Mouse (Mus musculus): ENCODE data around the gene Tprkb. TPM values are rescaled to one million over a fixed set of nuclear protein-coding genes. Genes with fewer than 3 reads are reported as not detected.
"Not testable (repeated sequence)": the region's sequence is repeated elsewhere in the genome, so short reads cannot be mapped to it uniquely, and the experiment has no call there.

Tprkb gene
- polyA plus RNA-seq, 1 experiment = 124 TPM

- H3K4me1 ChIP-seq (ENCODE audit: control insufficient read depth, insufficient read depth, low read length) = peaks cover 8% of the 10 kb centered on the region
- H3K4me3 ChIP-seq (ENCODE audit: insufficient read depth, low read length) = no peak overlapping the region
- no peak overlapping the region for H3K27ac ChIP-seq (ENCODE audit: insufficient read depth, low read length)
- TF ChIP-seq CTCF (IDR thresholded peaks at IDR 0.05; ENCODE audit: extremely low read depth, insufficient read depth, low read length) (no peak), POLR2A (IDR thresholded peaks at IDR 0.05; ENCODE audit: extremely low read depth, insufficient read depth, low read length) (no peak)
These were observed 58.2 kb downstream of the Tprkb start for GRCm38 (mm10) chr6:85969889-85970288.

GRCm38 (mm10) chr6:85972699-85973098 lies 61.0 kb downstream of the Tprkb start:
- Histone ChIP-seq H3K4me3 (ENCODE audit: insufficient read depth, low read length) (no peak overlapping the region), H3K27ac (ENCODE audit: insufficient read depth, low read length) (no peak overlapping the region), H3K4me1 (ENCODE audit: control insufficient read depth, insufficient read depth, low read length) (peaks cover 8% of the 10 kb centered on the region)
- TF ChIP-seq POLR2A (IDR thresholded peaks at IDR 0.05; ENCODE audit: extremely low read depth, insufficient read depth, low read length) (no peak), CTCF (IDR thresholded peaks at IDR 0.05; ENCODE audit: extremely low read depth, insufficient read depth, low read length) (no peak)

GRCm38 (mm10) chr6:85973336-85973735 lies 61.7 kb downstream of the Tprkb start:
- no peak overlapping the region for H3K4me3 ChIP-seq (ENCODE audit: insufficient read depth, low read length)
- no peak overlapping the region for H3K27ac ChIP-seq (ENCODE audit: insufficient read depth, low read length)
- H3K4me1 ChIP-seq (ENCODE audit: control insufficient read depth, insufficient read depth, low read length) = peaks cover 8% of the 10 kb centered on the region
- TF ChIP-seq CTCF (IDR thresholded peaks at IDR 0.05; ENCODE audit: extremely low read depth, insufficient read depth, low read length) (no peak), POLR2A (IDR thresholded peaks at IDR 0.05; ENCODE audit: extremely low read depth, insufficient read depth, low read length) (no peak)

GRCm38 (mm10) chr6:85974941-85975617 lies 63.4 kb downstream of the Tprkb start:
- Histone ChIP-seq H3K4me3 (ENCODE audit: insufficient read depth, low read length) (no peak overlapping the region), H3K27ac (ENCODE audit: insufficient read depth, low read length) (no peak overlapping the region), H3K4me1 (ENCODE audit: control insufficient read depth, insufficient read depth, low read length) (peaks cover 8% of the 10 kb centered on the region)
- no peak for TF ChIP-seq CTCF (IDR thresholded peaks at IDR 0.05; ENCODE audit: extremely low read depth, insufficient read depth, low read length)
- no peak for TF ChIP-seq POLR2A (IDR thresholded peaks at IDR 0.05; ENCODE audit: extremely low read depth, insufficient read depth, low read length)

GRCm38 (mm10) chr6:85975761-85976160 lies 64.1 kb downstream of the Tprkb start:
- peaks cover 6% of the 10 kb centered on the region for H3K4me1 ChIP-seq (ENCODE audit: control insufficient read depth, insufficient read depth, low read length)
- TF ChIP-seq POLR2A (IDR thresholded peaks at IDR 0.05; ENCODE audit: extremely low read depth, insufficient read depth, low read length) (no peak), CTCF (IDR thresholded peaks at IDR 0.05; ENCODE audit: extremely low read depth, insufficient read depth, low read length) (no peak)
- no peak overlapping the region for H3K4me3 ChIP-seq (ENCODE audit: insufficient read depth, low read length)
- no peak overlapping the region for H3K27ac ChIP-seq (ENCODE audit: insufficient read depth, low read length)

GRCm38 (mm10) chr6:85976242-85976641 lies 64.6 kb downstream of the Tprkb start:
- TF ChIP-seq CTCF (IDR thresholded peaks at IDR 0.05; ENCODE audit: extremely low read depth, insufficient read depth, low read length) (no peak), POLR2A (IDR thresholded peaks at IDR 0.05; ENCODE audit: extremely low read depth, insufficient read depth, low read length) (no peak)
- Histone ChIP-seq H3K4me3 (ENCODE audit: insufficient read depth, low read length) (no peak overlapping the region), H3K27ac (ENCODE audit: insufficient read depth, low read length) (no peak overlapping the region), H3K4me1 (ENCODE audit: control insufficient read depth, insufficient read depth, low read length) (peaks cover 6% of the 10 kb centered on the region)

- not testable (repeated sequence) for H3K4me3 ChIP-seq (ENCODE audit: insufficient read depth, low read length); H3K4me1 ChIP-seq (ENCODE audit: control insufficient read depth, insufficient read depth, low read length); H3K27ac ChIP-seq (ENCODE audit: insufficient read depth, low read length)
These were observed 67.1 kb downstream of the Tprkb start for GRCm38 (mm10) chr6:85978736-85979135.

Other genes starting within 250 kb of the Tprkb start
- gene Nat8f7, start 198.7 kb upstream of the Tprkb start, polyA plus RNA-seq (2012; rRNA removed) = 0.84 and 1.6 TPM in 2 replicates
- gene Nat8f3, start 146.1 kb upstream of the Tprkb start, polyA plus RNA-seq (2012; rRNA removed) = 13.7 and 15.4 TPM in 2 replicates
- gene Nat8f6, start 90.9 kb upstream of the Tprkb start, polyA plus RNA-seq (2012; rRNA removed) = 1.6 and 2.8 TPM in 2 replicates
- 6.7 and 7.1 TPM in 2 replicates for gene Nat8f5, start 90.9 kb upstream of the Tprkb start, polyA plus RNA-seq (2012; rRNA removed)
- 4.3 and 4.4 TPM in 2 replicates for gene Nat8, start 79.8 kb upstream of the Tprkb start, polyA plus RNA-seq (2012; rRNA removed)
- gene Nat8f2, start 42.7 kb upstream of the Tprkb start, polyA plus RNA-seq (2012; rRNA removed) = 0.36 and 0.40 TPM in 2 replicates
- 11.6 and 12.0 TPM in 2 replicates for gene Nat8f4, start 7.0 kb upstream of the Tprkb start, polyA plus RNA-seq (2012; rRNA removed)
- gene Nat8f1, start 3.8 kb downstream of the Tprkb start, polyA plus RNA-seq (2012; rRNA removed) = 43.9 and 46.0 TPM in 2 replicates
- 94.9 and 97.4 TPM in 2 replicates for gene Dusp11, start 49.8 kb downstream of the Tprkb start, polyA plus RNA-seq (2012; rRNA removed)
- gene Figla, start 104.3 kb downstream of the Tprkb start, polyA plus RNA-seq (2012; rRNA removed) = 0.35 TPM in 1 of 2 replicates, not detected in the other
- 121 and 124 TPM in 2 replicates for gene Add2, start 116.8 kb downstream of the Tprkb start, polyA plus RNA-seq (2012; rRNA removed)